Comparison of ENCODE assay signal across 1 mouse cellular context in the genomic region with DNA sequence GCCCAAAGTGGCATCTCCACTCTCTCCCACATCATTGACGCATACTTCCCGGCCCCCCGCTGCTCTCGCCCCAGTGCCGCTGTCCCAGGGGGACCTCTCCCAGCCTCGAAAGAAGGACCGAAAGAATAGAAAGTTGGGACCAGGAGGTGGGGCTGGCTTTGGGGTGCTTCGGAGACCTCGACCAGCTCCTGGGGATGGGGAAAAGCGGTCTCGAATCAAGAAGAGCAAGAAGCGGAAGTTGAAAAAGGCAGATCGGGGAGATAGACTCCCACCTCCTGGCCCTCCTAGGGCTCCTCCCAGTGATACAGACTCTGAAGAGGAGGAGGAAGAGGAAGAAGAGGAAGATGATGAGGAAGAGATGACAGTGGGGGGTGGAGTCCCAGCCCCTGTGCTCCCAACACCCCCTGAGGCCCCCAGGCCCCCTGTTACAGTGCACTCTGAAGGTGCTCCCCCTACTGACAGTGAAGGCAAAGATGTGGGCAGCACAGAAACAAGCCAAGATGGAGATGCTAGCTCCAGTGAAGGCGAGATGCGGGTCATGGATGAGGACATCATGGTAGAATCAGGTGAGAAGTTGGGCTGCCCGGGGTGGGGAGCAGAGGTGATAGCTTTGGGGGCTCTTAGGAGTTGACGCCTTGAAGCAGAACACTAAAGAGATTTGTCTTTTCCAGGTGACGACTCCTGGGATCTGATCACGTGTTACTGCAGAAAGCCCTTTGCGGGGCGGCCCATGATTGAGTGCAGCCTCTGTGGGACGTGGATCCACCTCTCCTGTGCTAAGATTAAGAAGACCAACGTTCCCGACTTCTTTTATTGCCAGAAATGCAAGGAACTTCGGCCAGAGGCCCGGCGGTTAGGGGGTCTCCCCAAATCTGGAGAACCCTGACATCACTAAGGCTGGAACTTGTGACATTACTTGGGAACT.
TF ChIP-seq lines count a peak whose summit lies in the region.

No protein-coding gene starts in this region.

TF ChIP-seq in MEL, 35 proteins besides CTCF, POLR2A, EP300 and RAD21:
- TF ChIP-seq TCF12 (IDR thresholded peaks at IDR 0.05; ENCODE audit: low read depth, low read length) (no peak), E2F4 (IDR thresholded peaks at IDR 0.05; ENCODE audit: borderline replicate concordance, low read depth, low read length) (no peak), NRF1 (IDR thresholded peaks at IDR 0.05; ENCODE audit: insufficient read depth, low read depth, low read length, poor library complexity, severe bottlenecking) (no peak), MYC (IDR thresholded peaks at IDR 0.05; ENCODE audit: low read depth, low read length) (peak; percentile 47; the same call in 1 of the 2 replicates), TAL1 (IDR thresholded peaks at IDR 0.05; ENCODE audit: low read length) (no peak), USF1 (IDR thresholded peaks at IDR 0.05; ENCODE audit: low read depth, low read length) (peak; percentile 57), ETS1 (IDR thresholded peaks at IDR 0.05; ENCODE audit: low read depth, low read length) (peak; percentile 55; the same call in 1 of the 2 replicates), CHD2 (IDR thresholded peaks at IDR 0.05; ENCODE audit: low read length) (no peak), MAFK (IDR thresholded peaks at IDR 0.05; ENCODE audit: borderline replicate concordance, low read depth, low read length) (no peak), NELFE (IDR thresholded peaks at IDR 0.05; ENCODE audit: low read depth, low read length) (peak; percentile 36; the same call in 1 of the 2 replicates), JUND (IDR thresholded peaks at IDR 0.05; ENCODE audit: low read depth, low read length) (no peak), SMC3 (IDR thresholded peaks at IDR 0.05; ENCODE audit: low read depth, low read length) (no peak), GATA1 (IDR thresholded peaks at IDR 0.05; ENCODE audit: low read depth, low read length) (peak; percentile 85), MXI1 (IDR thresholded peaks at IDR 0.05; ENCODE audit: low read depth, low read length) (no peak; the same call in 1 of the 2 replicates), SIN3A (IDR thresholded peaks at IDR 0.05; ENCODE audit: low read length) (peak; percentile 81), ZNF384 (IDR thresholded peaks at IDR 0.05; ENCODE audit: low read depth, low read length) (no peak), HCFC1 (IDR thresholded peaks at IDR 0.05; ENCODE audit: low read depth, low read length) (peak; percentile 72), ZKSCAN1 (IDR thresholded peaks at IDR 0.05; ENCODE audit: low read depth, low read length) (no peak), MEF2A (IDR thresholded peaks at IDR 0.05; ENCODE audit: extremely low read depth, insufficient replicate concordance, low read depth, low read length, poor library complexity, severe bottlenecking) (no peak), USF2 (IDR thresholded peaks at IDR 0.05; ENCODE audit: borderline replicate concordance in 1 of 2, insufficient read depth in 1 of 2, low read depth in 1 of 2, low read length in 2 of 2) (no peak), CHD1 (IDR thresholded peaks at IDR 0.05; ENCODE audit: low read depth, low read length) (no peak), GABPA (IDR thresholded peaks at IDR 0.05; ENCODE audit: low read depth, low read length) (no peak), ZC3H11A (IDR thresholded peaks at IDR 0.05; ENCODE audit: low read depth, low read length) (no peak), MYB (IDR thresholded peaks at IDR 0.05; ENCODE audit: low read depth, low read length) (no peak), POLR2AphosphoS2 (IDR thresholded peaks at IDR 0.05; ENCODE audit: low read length) (no peak; the same call in 1 of the 2 replicates), TBP (IDR thresholded peaks at IDR 0.05; ENCODE audit: low read depth, low read length) (no peak), MAX (IDR thresholded peaks at IDR 0.05; ENCODE audit: low read length) (0 out of 2 replicates have a peak, but pooled peaks have one; percentile 33), ELF1 (IDR thresholded peaks at IDR 0.05; ENCODE audit: low read depth, low read length) (peak; percentile 79), KAT2A (conservative IDR thresholded peaks at IDR 0.05; ENCODE audit: low read depth, low read length) (no peak), UBTF (IDR thresholded peaks at IDR 0.05; ENCODE audit: borderline replicate concordance, insufficient read depth, low read depth, low read length) (no peak), BHLHE40 (IDR thresholded peaks at IDR 0.05; ENCODE audit: borderline replicate concordance, low read depth, low read length) (peak; percentile 32; the same call in 1 of the 2 replicates), MAZ (IDR thresholded peaks at IDR 0.05; ENCODE audit: low read depth, low read length) (peak; percentile 87), ZMIZ1 (IDR thresholded peaks at IDR 0.05; ENCODE audit: low read depth, low read length) (no peak), POLR2AphosphoS5 (IDR thresholded peaks at IDR 0.05; ENCODE audit: borderline replicate concordance, low read depth, low read length) (no peak), RCOR1 (IDR thresholded peaks at IDR 0.05; ENCODE audit: low read depth, low read length) (peak; percentile 56; the same call in 1 of the 2 replicates)
